Mouse (Mus musculus): ENCODE results near the gene Stbd1.

Stbd1 gene

GRCm38 (mm10) chr5:92640861-92641260, 38.0 kb downstream of the Stbd1 start:
- DNase-seq (ENCODE audit: low read depth, low spot score): no peak

Data from mesoderm, embryonic 11.5 days (tissue).